Mouse (Mus musculus) G1E (cell line): Measurements from ENCODE around the gene Cavin1.

ENCODE experiments used
- CTCF ChIP-seq: IDR thresholded peaks from 2 replicates; pipeline ENCODE4 v1.5.1; 2012; ENCODE audit warnings: low read depth, low read length, inconsistent platforms, mixed read lengths
- GATA1 ChIP-seq: IDR thresholded peaks from 2 replicates; pipeline ENCODE4 v1.6.1; 2012; ENCODE audit warnings: borderline replicate concordance, low read length, inconsistent platforms, mixed read lengths
- GATA2 ChIP-seq: IDR thresholded peaks from 2 replicates; pipeline ENCODE4 v1.6.1; 2012; ENCODE audit warnings: low read depth, low read length, inconsistent platforms, borderline replicate concordance
- POLR2AphosphoS5 ChIP-seq: IDR thresholded peaks from 2 replicates; pipeline ENCODE4 v1.6.1; 2012; ENCODE audit warnings: low read depth, low read length, inconsistent platforms; ENCODE audit not compliant: insufficient replicate concordance
- TAL1 ChIP-seq: conservative IDR thresholded peaks from 2 replicates; pipeline ENCODE4 v1.6.1; 2012; ENCODE audit warnings: low read depth, low read length, inconsistent platforms, mixed read lengths

DNA sequence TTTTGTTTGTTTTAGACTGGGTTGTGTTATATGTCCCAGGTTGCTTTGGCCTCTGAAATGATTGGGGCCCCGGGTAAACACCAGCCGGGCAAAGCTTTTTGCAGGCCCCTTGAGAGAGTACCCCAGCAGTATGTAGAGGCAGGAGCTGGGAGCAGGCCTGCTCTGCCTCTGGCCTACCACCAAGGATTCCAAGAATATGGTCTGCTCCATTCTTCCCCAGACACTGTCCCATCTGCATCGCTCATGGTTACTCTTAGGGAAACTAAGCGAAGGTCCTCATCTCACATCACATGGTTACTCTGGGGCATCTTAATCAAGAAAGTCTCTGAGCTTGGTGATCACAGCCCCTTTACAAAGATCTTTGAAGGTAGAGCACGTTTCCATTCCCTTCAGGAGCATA lies 2.2 kb downstream of the Cavin1 start:
- TF ChIP-seq CTCF (no peak), POLR2AphosphoS5 (no peak), GATA1 (no peak), TAL1 (no peak), GATA2 (no peak)
